In the genomic region with DNA sequence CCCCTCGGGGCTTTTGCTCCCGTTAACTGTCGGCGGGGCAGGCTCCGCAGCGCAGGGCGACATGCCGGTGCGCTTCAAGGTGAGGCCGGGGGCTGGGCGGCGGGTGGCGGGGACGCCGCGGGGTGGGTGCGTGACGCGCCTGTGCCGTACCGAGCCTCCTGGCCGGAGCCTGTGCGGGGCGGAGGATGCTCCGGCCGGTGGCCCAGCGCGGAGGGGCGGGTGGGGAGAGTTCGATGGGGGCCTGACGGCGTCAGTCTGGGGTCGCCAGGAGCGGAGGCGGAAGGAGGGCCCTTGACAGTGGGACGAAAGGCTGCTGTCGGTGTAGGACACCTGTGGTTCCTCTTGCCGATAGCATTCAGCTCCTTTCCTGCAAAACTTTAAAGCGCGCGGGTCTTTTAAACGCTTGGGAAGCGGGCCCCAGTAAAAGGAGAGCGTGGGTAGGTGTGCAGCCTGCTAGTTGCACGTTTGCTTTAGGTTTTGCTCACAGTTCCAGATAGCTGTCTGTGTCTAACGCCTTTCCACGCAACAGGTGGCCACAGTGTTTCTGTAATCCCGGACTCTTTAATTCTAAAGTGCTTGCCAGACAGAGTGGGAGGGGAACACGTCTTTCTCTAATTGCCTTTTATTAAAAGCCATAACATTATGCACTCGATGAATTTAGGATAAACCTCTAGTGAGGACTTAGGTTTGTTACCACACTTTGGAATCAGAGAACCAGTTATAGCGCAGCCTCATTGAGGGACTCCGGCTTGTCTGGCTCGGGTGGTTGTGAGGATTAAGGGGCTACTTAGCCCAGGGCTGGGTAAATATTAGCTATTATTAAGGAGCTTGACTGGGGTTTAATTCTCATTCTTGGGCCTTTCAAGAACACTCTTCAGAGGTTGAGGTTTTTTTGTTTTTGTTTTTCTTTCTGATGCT, we compare ENCODE assay signal across 8 mouse cellular contexts. TPM values are rescaled to one million over a fixed set of nuclear protein-coding genes. Genes with fewer than 3 reads are reported as not detected.
DNase-seq lines count a peak whose midpoint lies in the region; ATAC-seq and TF ChIP-seq lines count a peak whose summit lies in the region.

No protein-coding gene starts in this region.

- ATAC-seq in embryonic facial prominence, embryonic 11.5 days (replicated peaks; ENCODE audit: insufficient number of reproducible peaks, low FRiP score, low TSS enrichment, low read depth): peak; percentile 74
- ATAC-seq in hindbrain, embryonic 15.5 days (ENCODE audit: low FRiP score, low read depth): peak; percentile 80
- ATAC-seq in liver, postnatal 0 days: no peak
- ATAC-seq in stomach, embryonic 15.5 days (ENCODE audit: insufficient read depth, low FRiP score, low read depth): no peak

- peak overlapping the region; percentile 35 for H3K9ac ChIP-seq in liver, adult 2 months (ENCODE audit: low read depth, low read length)
- peak overlapping the region; percentile 77 for H3K9ac ChIP-seq in embryonic facial prominence, embryonic 11.5 days (replicated peaks; ENCODE audit: low read length)
- H3K9ac ChIP-seq in hindbrain, embryonic 15.5 days: peak overlapping the region; percentile 71
- H3K9ac ChIP-seq in liver, postnatal 0 days (replicated peaks): peak overlapping the region; percentile 68
- peak overlapping the region; percentile 39 for H3K9ac ChIP-seq in stomach, embryonic 15.5 days

- peak overlapping the region; percentile 77 for H3K4me2 ChIP-seq in embryonic facial prominence, embryonic 11.5 days (ENCODE audit: low read depth, low read length)
- H3K4me2 ChIP-seq in hindbrain, embryonic 15.5 days: peak overlapping the region; percentile 77
- peak overlapping the region; percentile 87 for H3K4me2 ChIP-seq in liver, postnatal 0 days (ENCODE audit: low read depth, low read length)
- peak overlapping the region; percentile 88 for H3K4me2 ChIP-seq in stomach, embryonic 15.5 days

- H3K27me3 ChIP-seq in liver, adult 2 months (ENCODE audit: control insufficient read depth, insufficient read depth, low read length): no peaks in the 10 kb centered on the region
- no peaks in the 10 kb centered on the region for H3K27me3 ChIP-seq in embryonic facial prominence, embryonic 11.5 days (ENCODE audit: control insufficient read depth, insufficient read depth, low read length)
- no peaks in the 10 kb centered on the region for H3K27me3 ChIP-seq in hindbrain, embryonic 15.5 days
- H3K27me3 ChIP-seq in liver, postnatal 0 days (ENCODE audit: insufficient read depth, low read length): no peaks in the 10 kb centered on the region
- no peaks in the 10 kb centered on the region for H3K27me3 ChIP-seq in stomach, embryonic 15.5 days (replicated peaks)

- H3K4me1 ChIP-seq in liver, adult 2 months (ENCODE audit: control insufficient read depth, insufficient read depth, low read length): no peaks in the 10 kb centered on the region
- no peaks in the 10 kb centered on the region for H3K4me1 ChIP-seq in embryonic facial prominence, embryonic 11.5 days (ENCODE audit: control insufficient read depth, insufficient read depth, low read length)
- peaks cover 13% of the 10 kb centered on the region for H3K4me1 ChIP-seq in hindbrain, embryonic 15.5 days (replicated peaks)
- peaks cover 8% of the 10 kb centered on the region for H3K4me1 ChIP-seq in liver, postnatal 0 days (ENCODE audit: insufficient read depth)
- peaks cover 4% of the 10 kb centered on the region; the same call in 1 of the 2 replicates for H3K4me1 ChIP-seq in stomach, embryonic 15.5 days

- no peak for TF ChIP-seq EP300 in liver, postnatal 0 days (IDR thresholded peaks at IDR 0.05; ENCODE audit: low read depth)

- H3K27ac ChIP-seq in liver, adult 2 months (replicated peaks; ENCODE audit: insufficient read depth, low read depth, low read length): no peak overlapping the region
- H3K27ac ChIP-seq in embryonic facial prominence, embryonic 11.5 days (replicated peaks; ENCODE audit: low read depth, low read length): peak overlapping the region; percentile 20
- H3K27ac ChIP-seq in hindbrain, embryonic 15.5 days (replicated peaks): peak overlapping the region; percentile 63; the same call in 1 of the 2 replicates
- H3K27ac ChIP-seq in liver, postnatal 0 days (ENCODE audit: low read depth): no peak overlapping the region
- H3K27ac ChIP-seq in stomach, embryonic 15.5 days: no peak overlapping the region

- TF ChIP-seq CTCF in liver, adult 2 months (IDR thresholded peaks at IDR 0.05; ENCODE audit: low read depth, low read length): no peak
- TF ChIP-seq CTCF in liver, postnatal 0 days (IDR thresholded peaks at IDR 0.05; ENCODE audit: low read depth): no peak

- no peak for TF ChIP-seq POLR2A in liver, adult 2 months (IDR thresholded peaks at IDR 0.05; ENCODE audit: extremely low read depth, insufficient read depth, low read length)

- no peaks in the 10 kb centered on the region for H3K79me2 ChIP-seq in liver, adult 2 months (ENCODE audit: control insufficient read depth, insufficient read depth, low read length)

- no peaks in the 10 kb centered on the region for H3K36me3 ChIP-seq in liver, adult 2 months (ENCODE audit: control insufficient read depth, insufficient read depth, low read length)
- H3K36me3 ChIP-seq in embryonic facial prominence, embryonic 11.5 days (replicated peaks; ENCODE audit: control insufficient read depth, insufficient read depth, low read depth, low read length): no peaks in the 10 kb centered on the region
- 0 out of 2 replicates have a peak, but pooled peaks cover 5% of the 10 kb centered on the region for H3K36me3 ChIP-seq in hindbrain, embryonic 15.5 days
- no peaks in the 10 kb centered on the region for H3K36me3 ChIP-seq in liver, postnatal 0 days (replicated peaks; ENCODE audit: insufficient read depth, low read length)
- H3K36me3 ChIP-seq in stomach, embryonic 15.5 days: 0 out of 2 replicates have a peak, but pooled peaks cover 4% of the 10 kb centered on the region

- peak overlapping the region; percentile 69 for H3K4me3 ChIP-seq in liver, adult 2 months (ENCODE audit: insufficient read depth, low read depth, low read length)
- H3K4me3 ChIP-seq in embryonic facial prominence, embryonic 11.5 days (ENCODE audit: low read depth, low read length): peak overlapping the region; percentile 89
- H3K4me3 ChIP-seq in hindbrain, embryonic 15.5 days: peak overlapping the region; percentile 92
- H3K4me3 ChIP-seq in liver, postnatal 0 days (ENCODE audit: low read depth, low read length): peak overlapping the region; percentile 77
- H3K4me3 ChIP-seq in stomach, embryonic 15.5 days (replicated peaks): peak overlapping the region; percentile 87

- WGBS in liver, adult 2 months: 5% methylated on average over 52 of the region's 53 CpGs
- WGBS in embryonic facial prominence, embryonic 11.5 days: 3% methylated on average over 48 of the region's 53 CpGs
- WGBS in hindbrain, embryonic 15.5 days: 4% methylated on average over 47 of the region's 53 CpGs
- WGBS in liver, postnatal 0 days (ENCODE audit: insufficient replicate concordance): 4% methylated on average over 52 of the region's 53 CpGs
- WGBS in stomach, embryonic 15.5 days: 3% methylated on average over 44 of the region's 53 CpGs

- H3K9me3 ChIP-seq in embryonic facial prominence, embryonic 11.5 days (replicated peaks; ENCODE audit: control insufficient read depth, low read length): no peaks in the 10 kb centered on the region
- no peaks in the 10 kb centered on the region for H3K9me3 ChIP-seq in hindbrain, embryonic 15.5 days
- no peaks in the 10 kb centered on the region for H3K9me3 ChIP-seq in liver, postnatal 0 days (ENCODE audit: low read length)
- H3K9me3 ChIP-seq in stomach, embryonic 15.5 days: no peaks in the 10 kb centered on the region

- no peak for DNase-seq in liver, adult 2 months (ENCODE audit: extremely low read depth, low read depth, low spot score)
- DNase-seq in liver (no peak), adipocyte (ENCODE audit: low spot score) (no peak)
- peak; percentile 18 for DNase-seq in embryonic facial prominence, embryonic 11.5 days (ENCODE audit: low spot score)
- DNase-seq in liver, postnatal 0 days: no peak
- no peak for DNase-seq in urinary bladder, postnatal 36 days (ENCODE audit: low spot score in 2 of 2)

RNA-seq across cellular contexts. Expression of a gene that starts 0.5 kb away (rescaled TPM):
- total RNA-seq in liver, adult 2 months (2014; rRNA removed): 0.94 and 1.1 TPM in 2 replicates
- 0.35 and 0.49 TPM in 2 replicates for polyA plus RNA-seq in liver, adult 2 months (2012; rRNA removed)
- polyA plus RNA-seq in embryonic facial prominence, embryonic 11.5 days (2014; fragmentation: Nextera tagmentation; extraction: Ambion mirVana): 54.6 and 60.8 TPM in 2 replicates
- polyA plus RNA-seq in hindbrain, embryonic 15.5 days (2015; fragmentation: Nextera tagmentation; extraction: Ambion mirVana): 26.1 and 27.6 TPM in 2 replicates
- 4.3 and 4.7 TPM in 2 replicates for polyA plus RNA-seq in liver, postnatal 0 days (2015; fragmentation: Nextera tagmentation; extraction: Ambion mirVana)
- polyA plus RNA-seq in stomach, embryonic 15.5 days (2015; fragmentation: Nextera tagmentation; extraction: Ambion mirVana): 17.5 and 18.0 TPM in 2 replicates

Comparison
In these comparisons a context has a peak if more than half of its experiments do, and no peak if none do; other contexts are left out.
1. H3K27ac ChIP-seq: peak in embryonic facial prominence, embryonic 11.5 days (single experiment) and hindbrain, embryonic 15.5 days (single experiment); none in liver, adult 2 months (single experiment), liver, postnatal 0 days (single experiment) and stomach, embryonic 15.5 days (single experiment).
2. ATAC-seq: peak in embryonic facial prominence, embryonic 11.5 days (single experiment) and hindbrain, embryonic 15.5 days (single experiment); none in liver, postnatal 0 days (single experiment) and stomach, embryonic 15.5 days (single experiment).
3. Peak in every context shown above with its lines, with median percentiles within 50 percentile points of each other: H3K4me3 ChIP-seq, H3K9ac ChIP-seq and H3K4me2 ChIP-seq.